Mouse (Mus musculus) layer of hippocampus, adult 9-10 months (tissue): ENCODE data around the gene Ifna2.

Source experiments
- DNase-seq: peaks from one replicate; pipeline ENCODE4 v3.0.0; 2022; ENCODE audit warnings: low spot score

Ifna2 gene

GRCm38 (mm10) chr4:88683812-88684211 is at the start of gene Ifna2:
Ifna2 (minus strand) TSS chr4:88683912.
- no peak for DNase-seq

DNA sequence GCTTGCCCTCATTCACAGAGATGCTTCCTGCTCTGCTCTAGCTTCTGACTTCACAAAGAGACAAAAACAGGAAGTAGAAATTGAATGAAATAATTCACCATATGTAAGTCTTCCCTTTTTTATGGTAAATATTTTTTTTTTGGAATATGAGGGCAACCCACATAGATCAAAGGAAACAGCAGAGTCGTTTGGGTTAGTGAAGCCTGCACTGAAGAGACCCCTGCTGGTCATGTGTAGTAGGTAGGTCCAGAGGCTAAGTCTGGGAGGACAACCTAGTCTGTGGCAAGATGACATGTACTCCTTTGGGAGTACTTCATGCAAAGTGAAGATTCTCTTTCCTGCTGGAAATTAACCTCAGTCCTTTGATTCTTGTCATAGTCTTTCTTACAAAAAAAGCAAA is 43.6 kb upstream of the Ifna2 start:
- DNase-seq, result no peak

DNA sequence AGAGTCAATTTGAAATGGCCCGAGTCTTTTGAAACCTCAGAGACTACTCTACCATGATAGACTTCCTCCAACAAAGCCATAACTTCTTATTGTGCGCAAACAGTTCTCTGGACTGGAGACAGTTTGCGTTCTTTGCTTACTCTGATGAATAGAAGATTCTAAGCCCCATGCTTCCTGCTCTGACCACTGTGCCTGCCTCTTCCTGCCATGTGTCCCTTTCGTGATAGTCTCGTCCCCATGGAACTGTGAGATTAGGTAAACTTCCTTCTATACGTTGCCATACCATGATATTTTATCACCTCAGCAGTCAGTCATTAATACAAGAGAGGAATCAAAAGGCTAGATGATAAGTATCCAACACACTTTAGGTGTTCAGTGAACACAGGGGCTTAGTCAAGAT is 43.0 kb upstream of the Ifna2 start:
- no peak for DNase-seq

GRCm38 (mm10) chr4:88723497-88724090 is 39.9 kb upstream of the Ifna2 start:
- no peak for DNase-seq

GRCm38 (mm10) chr4:88721791-88722721 is 38.3 kb upstream of the Ifna2 start, which contains the start of the genes Gm26566 and Klhl9:
Gm26566 (plus strand) TSS chr4:88721805.
Klhl9 (minus strand) TSS chr4:88722465.
- peak; percentile 51 for DNase-seq

DNA sequence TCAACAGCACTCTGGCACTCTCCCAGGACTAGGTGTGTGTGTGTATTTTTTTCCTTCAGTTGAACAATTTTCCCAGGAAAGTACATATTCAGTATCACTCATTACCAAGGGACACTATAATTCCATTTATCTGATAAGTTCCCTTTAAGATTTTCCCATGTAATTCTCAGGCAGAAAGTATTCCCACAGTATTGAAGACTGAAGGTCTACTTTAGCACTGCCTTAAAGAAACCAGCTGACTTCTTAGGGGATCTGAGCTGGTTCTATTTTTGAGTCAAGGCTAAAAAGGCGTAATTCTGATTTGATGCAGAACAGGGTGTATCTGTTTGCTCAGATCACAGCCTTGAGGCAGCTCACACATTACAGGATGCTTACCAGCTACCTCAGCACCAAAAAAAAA is 35.0 kb upstream of the Ifna2 start:
- DNase-seq, result no peak

- DNase-seq, result no peak
Measured at GRCm38 (mm10) chr4:88715059-88715458, 31.3 kb upstream of the Ifna2 start.

- no peak for DNase-seq
Measured at GRCm38 (mm10) chr4:88714281-88714680, 30.6 kb upstream of the Ifna2 start.

GRCm38 (mm10) chr4:88707128-88707826 is 23.6 kb upstream of the Ifna2 start:
- DNase-seq, result no peak

- no peak for DNase-seq
Measured at GRCm38 (mm10) chr4:88705924-88706323, 22.2 kb upstream of the Ifna2 start.

- DNase-seq, result no peak
Measured at GRCm38 (mm10) chr4:88699301-88699700, 15.6 kb upstream of the Ifna2 start.

DNA sequence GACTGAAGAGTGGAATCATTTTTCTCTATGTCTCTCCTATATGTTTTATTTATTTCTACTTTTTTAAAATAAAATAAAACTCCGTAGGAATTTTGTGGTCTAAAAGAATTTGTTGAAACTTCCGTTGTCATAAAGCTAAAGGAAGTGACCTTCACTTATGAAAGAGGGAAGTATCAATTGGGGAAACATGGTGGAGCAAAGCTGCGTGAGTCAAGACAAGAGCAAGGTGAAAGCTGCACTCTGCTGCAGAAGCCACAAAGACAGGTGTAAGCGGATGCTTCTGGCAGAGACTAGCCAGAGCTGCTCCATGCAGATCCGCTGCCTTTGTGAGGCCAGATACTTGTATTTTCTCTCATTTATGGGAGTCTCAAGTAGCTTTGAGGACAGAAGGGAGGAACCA is 15.1 kb upstream of the Ifna2 start:
- DNase-seq, result no peak

GRCm38 (mm10) chr4:88697753-88698152 is 14.0 kb upstream of the Ifna2 start:
- no peak for DNase-seq

GRCm38 (mm10) chr4:88697108-88697507 is 13.4 kb upstream of the Ifna2 start:
- DNase-seq, result no peak

DNA sequence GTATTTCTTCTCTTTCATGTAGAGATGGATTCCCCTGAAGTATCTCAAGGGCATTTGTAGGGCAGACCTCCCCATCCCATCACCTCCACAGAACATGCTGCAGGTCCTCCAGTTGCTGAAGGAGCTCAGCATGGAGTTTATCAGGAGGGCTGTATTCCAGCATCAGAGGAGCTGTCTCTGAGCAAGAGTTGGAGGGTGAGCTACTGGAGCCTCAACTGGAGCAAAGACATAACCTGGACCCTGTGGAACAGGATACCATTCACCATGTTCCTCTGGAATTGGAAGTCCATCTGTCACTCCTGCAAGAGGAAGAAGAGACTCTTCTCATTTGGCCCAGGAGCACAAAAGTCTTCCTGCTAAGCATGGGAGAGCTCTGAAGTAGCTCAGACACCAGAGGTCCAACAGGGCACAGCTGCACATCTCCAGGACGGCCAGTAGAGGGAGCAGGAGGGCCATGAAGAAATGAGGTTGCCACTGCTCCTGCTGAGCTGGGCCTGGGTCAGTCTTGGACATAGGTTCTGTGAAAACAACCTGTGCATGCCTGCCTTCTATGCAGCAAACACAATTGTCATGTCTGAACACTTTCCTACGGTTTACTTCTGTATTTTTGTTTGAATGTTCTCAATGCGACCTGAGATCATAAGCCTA is 12.6 kb upstream of the Ifna2 start:
- peak; percentile 83 for DNase-seq

- DNase-seq, result no peak
Measured at GRCm38 (mm10) chr4:88693392-88693791, 9.7 kb upstream of the Ifna2 start.

GRCm38 (mm10) chr4:88692537-88692936 is 8.8 kb upstream of the Ifna2 start:
- no peak for DNase-seq

DNA sequence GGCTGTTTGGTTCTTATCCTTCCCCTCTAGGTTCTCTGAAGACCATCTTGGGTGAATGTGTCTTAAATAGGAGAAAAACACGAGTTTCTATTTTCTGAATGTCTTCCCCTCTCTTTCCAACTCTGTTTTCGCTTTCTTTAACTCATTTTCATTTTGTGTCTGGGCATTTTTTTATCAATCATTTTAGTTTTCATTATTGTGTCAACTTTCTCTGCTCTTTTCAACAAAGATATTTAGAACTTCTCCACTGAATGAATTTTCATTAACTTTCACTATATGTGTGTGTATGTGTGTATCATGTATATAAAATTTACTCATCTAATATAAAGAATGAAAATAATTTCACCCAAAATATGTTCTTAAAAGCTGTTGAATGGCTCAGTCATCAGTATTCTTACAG is 7.5 kb upstream of the Ifna2 start, which contains the start of gene Ifnab:
Gene Ifnab (minus strand): TSS at position 101 of the 400 bp plus-strand sequence.
- DNase-seq, result no peak

- no peak for DNase-seq
Measured at GRCm38 (mm10) chr4:88681353-88681752, 2.4 kb downstream of the Ifna2 start.

DNA sequence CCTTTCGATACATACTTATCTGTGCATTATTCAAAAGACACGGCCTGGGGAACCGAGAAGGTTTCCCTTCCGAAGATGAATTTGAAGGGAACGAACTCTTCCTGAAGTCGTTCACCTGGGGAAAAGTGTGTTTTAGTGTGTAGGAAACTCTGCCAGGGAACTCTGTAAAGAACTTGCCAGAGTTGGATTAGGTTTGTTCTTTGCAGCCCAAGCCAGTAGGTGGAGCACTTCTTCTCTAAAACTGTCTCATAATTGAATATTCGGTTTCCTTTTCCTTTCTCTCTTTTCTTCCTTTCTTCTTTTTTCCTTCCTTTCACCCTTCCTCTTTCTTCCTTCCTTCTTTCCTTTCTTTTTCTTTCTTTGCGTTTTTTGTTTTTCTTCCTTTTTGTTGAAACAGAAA is 3.4 kb downstream of the Ifna2 start:
- DNase-seq, result no peak

DNA sequence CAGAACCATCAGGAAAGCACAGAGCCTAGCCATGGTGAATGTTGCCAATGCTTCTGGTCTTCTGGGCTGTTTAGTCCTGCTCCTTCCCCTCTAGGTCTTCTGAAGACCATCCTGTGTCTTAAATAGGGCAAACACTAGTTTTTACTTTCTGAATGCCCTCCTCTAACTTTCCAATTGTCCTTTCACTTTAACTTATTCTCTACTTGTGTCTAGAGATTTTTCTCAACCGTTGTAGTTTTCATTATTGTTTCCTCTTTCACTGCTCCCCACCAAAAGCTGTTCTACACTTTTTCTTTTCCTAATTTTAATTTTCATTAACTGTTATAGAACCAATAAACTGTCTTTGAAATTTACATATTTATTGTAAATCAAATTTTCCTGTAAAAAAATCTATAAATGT is 6.9 kb downstream of the Ifna2 start, which contains the start of gene Ifna16:
Gene Ifna16 (minus strand): TSS at position 101 of the 400 bp plus-strand sequence.
- no peak for DNase-seq

GRCm38 (mm10) chr4:88655461-88655860 is 28.3 kb downstream of the Ifna2 start:
- no peak for DNase-seq
